Mouse (Mus musculus) ES-Bruce4 (cell line): Measurements from ENCODE around the gene Jaml. TPM values are rescaled to one million over a fixed set of nuclear protein-coding genes. Genes with fewer than 3 reads are reported as not detected.
A peak's percentile ranks its signal among the peaks of the same experiment; 100 is the strongest.
"Not testable (repeated sequence)": the region's sequence is repeated elsewhere in the genome, so short reads cannot be mapped to it uniquely, and the experiment has no call there.

Source experiments
- H3K27ac ChIP-seq: 2 replicates; pipeline ENCODE4 v1.5.1; 2012; ENCODE audit warnings: low read length, inconsistent platforms; ENCODE audit not compliant: insufficient read depth
- H3K27me3 ChIP-seq: 2 replicates; pipeline ENCODE4 v1.6.1; 2012; ENCODE audit warnings: mild to moderate bottlenecking, low read length, inconsistent platforms; ENCODE audit not compliant: control insufficient read depth, poor library complexity, insufficient read depth, severe bottlenecking
- H3K36me3 ChIP-seq: 2 replicates; pipeline ENCODE4 v1.6.1; 2012; ENCODE audit warnings: inconsistent platforms, mild to moderate bottlenecking, low read length, moderate library complexity; ENCODE audit not compliant: control insufficient read depth, poor library complexity, insufficient read depth, severe bottlenecking
- H3K4me1 ChIP-seq: one replicate; pipeline ENCODE4 v1.8.1; 2011; ENCODE audit warnings: low read length; ENCODE audit not compliant: control insufficient read depth, insufficient read depth
- H3K4me3 ChIP-seq: 2 replicates; pipeline ENCODE4 v1.5.1; 2011; ENCODE audit warnings: low read depth, mild to moderate bottlenecking, low read length
- H3K9ac ChIP-seq: 2 replicates; pipeline ENCODE4 v1.6.1; 2012; ENCODE audit warnings: low read depth, mild to moderate bottlenecking, inconsistent platforms; ENCODE audit not compliant: poor library complexity, severe bottlenecking
- H3K9me3 ChIP-seq: replicated peaks from 2 replicates; pipeline ENCODE4 v1.6.1; 2012; ENCODE audit warnings: mild to moderate bottlenecking, low read length, inconsistent platforms; ENCODE audit not compliant: control insufficient read depth, poor library complexity, insufficient read depth, severe bottlenecking
- CTCF ChIP-seq: IDR thresholded peaks from one replicate; pipeline ENCODE4 v1.8.1; 2011; ENCODE audit warnings: low read depth, low read length
- EP300 ChIP-seq: IDR thresholded peaks from 2 replicates; pipeline ENCODE4 v1.6.1; 2011; ENCODE audit warnings: low read depth, low read length; ENCODE audit not compliant: insufficient read depth
- POLR2A ChIP-seq: IDR thresholded peaks from one replicate; pipeline ENCODE4 v1.8.1; 2011; ENCODE audit warnings: low read length; ENCODE audit not compliant: insufficient read depth
- polyA plus RNA-seq: library from polyadenylated mRNA; stranded (reverse); fragments of >200 nt; gene quantifications from 2 replicates; pipeline ENCODE4 v1.2.4, GENCODE M21; 2011; ENCODE audit warnings: low read depth; ENCODE audit not compliant: missing spikeins, insufficient read depth, insufficient read length

The Jaml gene
- polyA plus RNA-seq: not detected in 2 replicates

GRCm38 (mm10) chr9:45079011-45079410 lies at the start of gene Jaml:
Jaml (plus strand) TSS chr9:45079183.
- Histone ChIP-seq H3K27me3 (no peaks in the 10 kb centered on the region), H3K27ac (no peak within 1 kb of the TSS), H3K9me3 (no peaks in the 10 kb centered on the region), H3K36me3 (no peaks in the 10 kb centered on the region), H3K4me3 (no peak within 1 kb of the TSS), H3K9ac (no peak within 1 kb of the TSS), H3K4me1 (no peaks in the 10 kb centered on the region)
- TF ChIP-seq POLR2A: no peak

DNA sequence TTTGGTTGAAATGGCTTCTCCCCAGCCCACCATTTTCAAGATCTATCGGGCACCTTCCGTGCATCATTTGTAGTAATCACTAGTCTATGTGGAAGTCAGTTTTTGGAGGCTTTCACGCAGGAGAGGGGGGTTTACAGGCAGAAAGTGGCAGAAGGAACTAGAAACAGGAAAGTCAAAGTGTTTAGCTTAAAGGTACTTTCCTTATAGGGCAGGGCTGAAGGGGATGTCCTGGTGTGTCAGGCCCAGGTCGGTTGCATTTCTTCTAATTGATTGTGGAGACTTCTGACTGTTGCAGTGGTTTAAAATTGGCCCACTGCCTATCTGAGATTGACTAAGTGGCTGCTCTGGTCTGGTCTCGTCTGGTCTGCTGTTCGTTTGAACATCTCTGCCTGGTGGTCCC lies 48.6 kb upstream of the Jaml start:
- Histone ChIP-seq H3K9me3 (no peaks in the 10 kb centered on the region), H3K4me1 (no peaks in the 10 kb centered on the region), H3K9ac (no peak overlapping the region), H3K4me3 (no peak overlapping the region), H3K36me3 (no peaks in the 10 kb centered on the region), H3K27ac (no peak overlapping the region), H3K27me3 (no peaks in the 10 kb centered on the region)
- no peak for TF ChIP-seq CTCF
- TF ChIP-seq POLR2A: no peak
- no peak for TF ChIP-seq EP300

GRCm38 (mm10) chr9:45032261-45032660 lies 46.7 kb upstream of the Jaml start:
- H3K9ac ChIP-seq: no peak overlapping the region
- no peaks in the 10 kb centered on the region for H3K36me3 ChIP-seq
- H3K4me3 ChIP-seq: no peak overlapping the region
- TF ChIP-seq EP300: no peak
- no peak for TF ChIP-seq POLR2A
- TF ChIP-seq CTCF: no peak
- no peaks in the 10 kb centered on the region for H3K27me3 ChIP-seq
- H3K9me3 ChIP-seq: no peaks in the 10 kb centered on the region
- H3K27ac ChIP-seq: no peak overlapping the region
- H3K4me1 ChIP-seq: no peaks in the 10 kb centered on the region

DNA sequence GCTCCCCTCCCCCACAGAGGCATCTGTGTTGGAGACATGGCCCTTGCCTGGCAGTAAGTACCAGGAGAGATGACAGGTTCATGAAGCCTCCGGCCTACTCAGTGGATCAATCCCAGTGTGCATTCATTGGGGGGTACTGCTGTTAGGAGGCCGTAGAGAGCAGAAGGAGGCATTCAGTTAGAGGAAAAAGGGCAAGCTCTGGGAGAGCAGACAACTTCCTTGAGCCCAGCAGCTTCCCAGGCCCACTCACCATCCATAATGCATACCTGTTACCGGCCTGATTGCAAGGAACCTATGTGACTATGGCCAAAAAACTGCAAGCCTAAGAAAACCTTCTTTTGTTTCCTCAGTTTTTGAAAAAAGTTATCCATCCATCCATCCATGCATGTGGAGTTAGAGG lies 44.5 kb upstream of the Jaml start:
- Histone ChIP-seq H3K27me3 (no peaks in the 10 kb centered on the region), H3K27ac (no peak overlapping the region), H3K9ac (no peak overlapping the region), H3K36me3 (no peaks in the 10 kb centered on the region), H3K4me1 (no peaks in the 10 kb centered on the region), H3K9me3 (no peaks in the 10 kb centered on the region), H3K4me3 (no peak overlapping the region)
- no peak for TF ChIP-seq EP300
- TF ChIP-seq CTCF: no peak
- no peak for TF ChIP-seq POLR2A

DNA sequence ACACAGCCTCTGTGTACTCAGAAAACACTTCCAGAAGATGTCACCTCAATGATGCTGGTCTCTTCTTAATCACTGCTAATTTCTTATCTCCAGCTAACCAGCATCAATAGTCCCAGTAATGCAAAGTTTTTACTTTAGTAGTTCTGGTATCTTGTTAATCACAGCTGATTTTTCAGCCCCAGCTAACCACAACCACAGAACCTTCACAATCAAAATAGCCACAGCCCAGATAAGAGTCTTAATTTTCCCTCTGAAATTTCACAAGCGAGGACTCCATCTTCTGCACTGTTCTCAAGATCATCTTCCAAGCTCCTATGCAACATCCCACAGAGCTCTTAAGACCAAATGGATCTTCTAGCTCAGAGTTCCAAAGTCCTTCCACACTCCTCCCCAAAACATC lies 41.2 kb upstream of the Jaml start:
- not testable (repeated sequence) for H3K27me3 ChIP-seq, H3K27ac ChIP-seq, H3K4me1 ChIP-seq, H3K4me3 ChIP-seq, H3K9me3 ChIP-seq, H3K36me3 ChIP-seq, H3K9ac ChIP-seq

GRCm38 (mm10) chr9:45039499-45039898 lies 39.5 kb upstream of the Jaml start, which contains the start of gene Mpzl2:
Mpzl2 (plus strand) TSS chr9:45039799.
- H3K27ac ChIP-seq: no peak within 1 kb of the TSS

More at GRCm38 (mm10) chr9:45039499-45039898, 39.5 kb upstream of the Jaml start, which contains the start of gene Mpzl2:
- Histone ChIP-seq H3K36me3 (no peaks in the 10 kb centered on the region), H3K4me1 (no peaks in the 10 kb centered on the region), H3K9ac (peak within 1 kb of the TSS; percentile 72), H3K9me3 (no peaks in the 10 kb centered on the region), H3K4me3 (peak within 1 kb of the TSS; percentile 12; the same call in 1 of the 2 replicates), H3K27me3 (no peaks in the 10 kb centered on the region)
- TF ChIP-seq CTCF (no peak), EP300 (no peak), POLR2A (no peak)
